Mouse (Mus musculus) forebrain, postnatal 0 days (tissue): ENCODE measurements around the gene Tmem69. TPM values are rescaled to one million over a fixed set of nuclear protein-coding genes. Genes with fewer than 3 reads are reported as not detected.

ENCODE experiments used
- ATAC-seq: fragments of 200-750 bp; cut with Nextera tagmentation; 2 replicates; pipeline ENCODE4 v1.8.0; 2017; ENCODE audit warnings: mild to moderate bottlenecking, moderate library complexity
- DNase-seq: peaks from one replicate; pipeline ENCODE4 v3.0.0-alpha.2; 2015
- H3K27ac ChIP-seq: fragments of 300-500 bp; sonication (generic); 2 replicates; pipeline ENCODE4 v1.5.1; 2014; ENCODE audit warnings: low read depth, mild to moderate bottlenecking, antibody characterized with exemption, low read length, moderate library complexity, mixed read lengths
- H3K27me3 ChIP-seq: fragments of 300-500 bp; sonication (generic); 2 replicates; pipeline ENCODE4 v1.6.1; 2014; ENCODE audit warnings: mild to moderate bottlenecking, low read length, mixed read lengths; ENCODE audit not compliant: insufficient read depth
- H3K36me3 ChIP-seq: fragments of 300-500 bp; sonication (generic); 2 replicates; pipeline ENCODE4 v1.6.1; 2014; ENCODE audit warnings: mild to moderate bottlenecking, moderate library complexity; ENCODE audit not compliant: insufficient read depth
- H3K4me1 ChIP-seq: fragments of 300-500 bp; sonication (generic); 2 replicates; pipeline ENCODE4 v1.6.1; 2014; ENCODE audit warnings: antibody characterized with exemption; ENCODE audit not compliant: insufficient read depth
- H3K4me2 ChIP-seq: fragments of 300-500 bp; sonication (generic); 2 replicates; pipeline ENCODE4 v1.6.1; 2014; ENCODE audit warnings: low read depth, mild to moderate bottlenecking, moderate library complexity
- H3K4me3 ChIP-seq: fragments of 300-500 bp; sonication (generic); 2 replicates; pipeline ENCODE4 v1.5.1; 2014; ENCODE audit warnings: low read depth, low read length, mixed read lengths
- H3K9ac ChIP-seq: fragments of 300-500 bp; sonication (generic); 2 replicates; pipeline ENCODE4 v1.6.1; 2014; ENCODE audit warnings: mild to moderate bottlenecking
- H3K9me3 ChIP-seq: fragments of 300-500 bp; sonication (generic); 2 replicates; pipeline ENCODE4 v1.6.1; 2016; ENCODE audit warnings: low read length
- CTCF ChIP-seq: sonication (generic); IDR thresholded peaks from 2 replicates; pipeline ENCODE4 v1.5.1; 2016; ENCODE audit warnings: antibody characterized with exemption, control low read depth, low read depth
- WGBS: fragments of 180-500 bp; shearing (Covaris S2); extraction: QIAGEN DNeasy Blood & Tissue Kit; methylation state at CpG from one replicate; pipeline ENCODE4 v1.1.7; 2014; 5-methylcytosine and 5-hydroxymethylcytosine counted together
- polyA plus RNA-seq: library from polyadenylated mRNA; unstranded; fragments of >200 nt; fragmentation: Nextera tagmentation; extraction: Ambion mirVana; gene quantifications from 2 replicates; pipeline ENCODE4 v1.2.1, GENCODE M21; 2015
- total RNA-seq: library from RNA; depleted of rRNA; stranded (reverse); fragments of >200 nt; gene quantifications from 2 replicates; pipeline ENCODE4 v1.2.3, GENCODE M21; 2014; rRNA removed

The Tmem69 gene
- total and polyA plus RNA-seq, 2 experiments from 2014 or later, result 12.9 to 19.3 TPM

GRCm38 (mm10) chr4:116507425-116508218, 48.1 kb downstream of the Tmem69 start, which contains the start of gene Ipp:
Gene Ipp (plus strand): TSS chr4:116507549.
- 2% methylated on average over 53 of the region's 55 CpGs for WGBS
- Histone ChIP-seq H3K4me2 (peak within 1 kb of the TSS; percentile 54), H3K4me1 (peaks cover 14% of the 10 kb centered on the region; the same call in 1 of the 2 replicates), H3K27ac (peak within 1 kb of the TSS; percentile 84), H3K36me3 (no peaks in the 10 kb centered on the region), H3K27me3 (no peaks in the 10 kb centered on the region), H3K4me3 (peak within 1 kb of the TSS; percentile 56), H3K9me3 (no peaks in the 10 kb centered on the region), H3K9ac (peak within 1 kb of the TSS; percentile 71)
- peak; percentile 100 for ATAC-seq
- TF ChIP-seq CTCF, result peak; percentile 44
- DNase-seq, result peak; percentile 97

GRCm38 (mm10) chr4:116506886-116507424, 48.8 kb downstream of the Tmem69 start:
- no peak for DNase-seq
- no peaks in the 10 kb centered on the region for H3K9me3 ChIP-seq
- peaks cover 14% of the 10 kb centered on the region; the same call in 1 of the 2 replicates for H3K4me1 ChIP-seq
- 25% methylated on average over 11 of the region's 11 CpGs for WGBS
- peak overlapping the region; percentile 56 for H3K4me3 ChIP-seq
- H3K4me2 ChIP-seq, result peak overlapping the region; percentile 54
- TF ChIP-seq CTCF, result no peak
- H3K27me3 ChIP-seq, result no peaks in the 10 kb centered on the region
- peak overlapping the region; percentile 84 for H3K27ac ChIP-seq
- peak; percentile 6; the same call in 1 of the 2 replicates for ATAC-seq
- no peaks in the 10 kb centered on the region for H3K36me3 ChIP-seq
- peak overlapping the region; percentile 71 for H3K9ac ChIP-seq

Other genes starting within 250 kb of the Tmem69 start
- 73.6 and 95.1 TPM in 2 replicates for gene Mast2, start 91.8 kb downstream of the Tmem69 start, total RNA-seq
- 25.7 and 36.2 TPM in 2 replicates for gene Mast2, start 91.8 kb downstream of the Tmem69 start, polyA plus RNA-seq
- 6.6 and 8.4 TPM in 2 replicates for gene Ipp, start 48.4 kb downstream of the Tmem69 start, total RNA-seq
- 8.7 and 12.4 TPM in 2 replicates for gene Ipp, start 48.4 kb downstream of the Tmem69 start, polyA plus RNA-seq
- 39.6 and 47.5 TPM in 2 replicates for gene Gpbp1l1, start 1.7 kb upstream of the Tmem69 start, total RNA-seq
- 10.9 and 14.7 TPM in 2 replicates for gene Gpbp1l1, start 1.7 kb upstream of the Tmem69 start, polyA plus RNA-seq
- gene Ccdc17, start 40.7 kb upstream of the Tmem69 start, total RNA-seq, result 2.8 and 5.7 TPM in 2 replicates
- gene Ccdc17, start 40.7 kb upstream of the Tmem69 start, polyA plus RNA-seq, result 3.3 and 3.9 TPM in 2 replicates
- gene Nasp, start 72.0 kb upstream of the Tmem69 start, total RNA-seq, result 93.3 and 100 TPM in 2 replicates
- gene Nasp, start 72.0 kb upstream of the Tmem69 start, polyA plus RNA-seq, result 77.7 and 82.3 TPM in 2 replicates
- 596 and 675 TPM in 2 replicates for gene Akr1a1, start 95.7 kb upstream of the Tmem69 start, total RNA-seq
- gene Akr1a1, start 95.7 kb upstream of the Tmem69 start, polyA plus RNA-seq, result 908 and 1,057 TPM in 2 replicates
- 204 and 235 TPM in 2 replicates for gene Prdx1, start 129.6 kb upstream of the Tmem69 start, total RNA-seq
- gene Prdx1, start 129.6 kb upstream of the Tmem69 start, polyA plus RNA-seq, result 593 and 661 TPM in 2 replicates
- gene Mmachc, start 152.5 kb upstream of the Tmem69 start, total RNA-seq, result 19.6 and 23.0 TPM in 2 replicates
- gene Mmachc, start 152.5 kb upstream of the Tmem69 start, polyA plus RNA-seq, result 16.4 and 21.9 TPM in 2 replicates
- 13.2 and 15.2 TPM in 2 replicates for gene Ccdc163, start 152.6 kb upstream of the Tmem69 start, total RNA-seq
- 5.3 and 5.7 TPM in 2 replicates for gene Ccdc163, start 152.6 kb upstream of the Tmem69 start, polyA plus RNA-seq
- gene Tesk2, start 165.0 kb upstream of the Tmem69 start, total RNA-seq, result 2.6 and 2.9 TPM in 2 replicates
- gene Tesk2, start 165.0 kb upstream of the Tmem69 start, polyA plus RNA-seq, result 1.2 and 1.9 TPM in 2 replicates